Comparison of ENCODE assay signal across 9 mouse cellular contexts in the genomic region with DNA sequence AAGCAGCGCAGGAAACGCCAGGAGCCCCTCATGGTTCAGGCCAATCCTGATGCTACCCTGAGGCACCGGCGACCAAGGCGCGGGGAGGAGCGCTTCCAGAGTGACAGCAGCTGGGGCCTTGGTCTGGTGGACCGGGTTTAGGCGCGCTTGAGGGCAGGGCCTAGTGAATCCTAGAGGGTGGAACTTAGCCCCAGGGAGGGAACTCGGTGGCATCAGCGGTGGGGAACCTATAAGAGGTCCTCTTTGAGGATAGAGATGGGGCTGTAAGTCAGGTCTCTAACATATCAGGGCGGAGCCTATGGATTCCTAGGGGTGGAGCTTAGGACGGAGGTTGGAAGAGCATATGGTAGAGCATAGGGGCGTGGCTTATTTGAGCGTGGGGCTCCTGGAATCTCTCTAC. TPM values are rescaled to one million over a fixed set of nuclear protein-coding genes. Genes with fewer than 3 reads are reported as not detected.
DNase-seq lines count a peak whose midpoint lies in the region; ATAC-seq lines count a peak whose summit lies in the region.
"Had no signal": no experiment of that assay in that cellular context is flagged by ENCODE, and none has a peak within 500 bp of the region (broad histone marks: within the 10 kb centered on the region; RNA-seq: fewer than 3 reads in every experiment).

No protein-coding gene starts in this region.

- H3K36me3 ChIP-seq in heart, embryonic 14.5 days (ENCODE audit: control insufficient read depth, insufficient read depth, low read length): no peaks in the 10 kb centered on the region
- H3K36me3 ChIP-seq in limb, embryonic 11.5 days (ENCODE audit: control insufficient read depth, insufficient read depth, low read length): no peaks in the 10 kb centered on the region

- H3K4me3 ChIP-seq in heart, embryonic 14.5 days (ENCODE audit: control insufficient read depth in 1 of 2, insufficient read depth in 1 of 2, low read depth in 1 of 2, low read length in 2 of 2): no peak overlapping the region
- no peak overlapping the region for H3K4me3 ChIP-seq in limb, embryonic 11.5 days (ENCODE audit: low read depth, low read length)

- no peaks in the 10 kb centered on the region for H3K9me3 ChIP-seq in heart, embryonic 14.5 days (ENCODE audit: control insufficient read depth, low read length)
- no peaks in the 10 kb centered on the region for H3K9me3 ChIP-seq in limb, embryonic 11.5 days (ENCODE audit: control insufficient read depth, low read length)

- H3K4me1 ChIP-seq in heart, embryonic 14.5 days (ENCODE audit: control insufficient read depth in 2 of 2, insufficient read depth in 2 of 2, low read length in 2 of 2): peaks cover 4 to 6% of the 10 kb centered on the region in 2 experiments; a peak in 3 of 4 replicates
- H3K4me1 ChIP-seq in limb, embryonic 11.5 days (ENCODE audit: control insufficient read depth, insufficient read depth, low read length): no peaks in the 10 kb centered on the region

- H3K9ac ChIP-seq in heart, embryonic 14.5 days (ENCODE audit: low read length): peak overlapping the region; percentile 16; the same call in 1 of the 2 replicates
- H3K9ac ChIP-seq in limb, embryonic 11.5 days (ENCODE audit: low read length): no peak overlapping the region

- no peak for DNase-seq in heart, adult 11 months
- peak; percentile 46 for DNase-seq in thymus, postnatal 0 days (ENCODE audit: low spot score)
- no peak for DNase-seq in thymus, postnatal 25 days
- peak; percentile 38 for DNase-seq in limb, embryonic 11.5 days (ENCODE audit: low spot score)
- no peak for DNase-seq in right cerebral cortex, postnatal 36 days (ENCODE audit: low spot score in 2 of 2)
- no peak for DNase-seq in gastrocnemius, postnatal 4 days (ENCODE audit: low spot score in 2 of 2)
- DNase-seq in gastrocnemius, adult 8-10 months (ENCODE audit: low spot score in 2 of 2): no peak

- no peaks in the 10 kb centered on the region for H3K27me3 ChIP-seq in heart, embryonic 14.5 days (ENCODE audit: control insufficient read depth, insufficient read depth, low read length)
- H3K27me3 ChIP-seq in limb, embryonic 11.5 days (ENCODE audit: control insufficient read depth, insufficient read depth, low read length): no peaks in the 10 kb centered on the region

- 0 out of 2 replicates have a peak, but pooled peaks have one; percentile 24 for ATAC-seq in heart, embryonic 14.5 days (ENCODE audit: insufficient number of reproducible peaks, insufficient read depth, low FRiP score, low read depth)
- ATAC-seq in limb, embryonic 11.5 days (ENCODE audit: insufficient number of reproducible peaks, low FRiP score, low TSS enrichment, low read depth): no peak

- peak overlapping the region; percentile 8 to 19; a peak in 1 of 4 replicates for H3K27ac ChIP-seq in heart, embryonic 14.5 days (replicated peaks in 1 of 2; ENCODE audit: control insufficient read depth in 1 of 2, insufficient read depth in 1 of 2, low read depth in 2 of 2, low read length in 2 of 2)
- no peak overlapping the region for H3K27ac ChIP-seq in limb, embryonic 11.5 days (replicated peaks; ENCODE audit: low read depth, low read length)

- 16% methylated on average over 16 of the region's 16 CpGs for WGBS in heart, embryonic 14.5 days
- 24% methylated on average over 16 of the region's 16 CpGs for WGBS in limb, embryonic 11.5 days

- peak overlapping the region; percentile 47 for H3K4me2 ChIP-seq in heart, embryonic 14.5 days (ENCODE audit: low read length)
- no peak overlapping the region for H3K4me2 ChIP-seq in limb, embryonic 11.5 days (ENCODE audit: low read depth, severe bottlenecking)

RNA-seq across cellular contexts. Expression of gene Nucb1, which starts 5.2 kb away (rescaled TPM):
- polyA plus RNA-seq in heart, embryonic 14.5 days (2014; fragmentation: Nextera tagmentation; extraction: Ambion mirVana): 159 and 160 TPM in 2 replicates
- 110 and 111 TPM in 2 replicates for polyA plus RNA-seq in thymus, postnatal 0 days (2015; fragmentation: Nextera tagmentation; extraction: Ambion mirVana)
- 116 and 122 TPM in 2 replicates for polyA plus RNA-seq in limb, embryonic 11.5 days (2014; fragmentation: Nextera tagmentation; extraction: Ambion mirVana)
- total RNA-seq in gastrocnemius, postnatal 4 days (2021): 100 to 1,000 TPM; 182 to 199 TPM
- 10 to 100 TPM; 51.1 to 66.1 (median 56.8) TPM for total RNA-seq in gastrocnemius, adult 8-10 months (2022)

RNA-seq across cellular contexts. Expression of gene Ppp1r15a, which starts 10.6 kb away (rescaled TPM):
- polyA plus RNA-seq in heart, embryonic 14.5 days (2014; fragmentation: Nextera tagmentation; extraction: Ambion mirVana): 20.5 and 23.3 TPM in 2 replicates
- 16.2 and 17.2 TPM in 2 replicates for polyA plus RNA-seq in thymus, postnatal 0 days (2015; fragmentation: Nextera tagmentation; extraction: Ambion mirVana)
- 19.5 and 21.9 TPM in 2 replicates for polyA plus RNA-seq in limb, embryonic 11.5 days (2014; fragmentation: Nextera tagmentation; extraction: Ambion mirVana)
- 10 to 100 TPM; 22.7 to 23.5 TPM for total RNA-seq in gastrocnemius, postnatal 4 days (2021)
- 10 to 100 TPM; 19.6 to 34.3 (median 29.4) TPM for total RNA-seq in gastrocnemius, adult 8-10 months (2022)

RNA-seq across cellular contexts. Expression of gene Plekha4, which starts 10.7 kb away (rescaled TPM):
- 0.80 and 1.2 TPM in 2 replicates for polyA plus RNA-seq in heart, embryonic 14.5 days (2014; fragmentation: Nextera tagmentation; extraction: Ambion mirVana)
- 3.3 and 4.6 TPM in 2 replicates for polyA plus RNA-seq in thymus, postnatal 0 days (2015; fragmentation: Nextera tagmentation; extraction: Ambion mirVana)
- 0.52 and 0.64 TPM in 2 replicates for polyA plus RNA-seq in limb, embryonic 11.5 days (2014; fragmentation: Nextera tagmentation; extraction: Ambion mirVana)
- 10 to 100 TPM; 17.1 to 20.3 TPM for total RNA-seq in gastrocnemius, postnatal 4 days (2021)
- total RNA-seq in gastrocnemius, adult 8-10 months (2022): 1 to 10 TPM; 1.4 to 5.4 (median 4.6) TPM

RNA-seq across cellular contexts. Expression of gene Dhdh, which starts 26.8 kb away (rescaled TPM):
- 5.2 and 5.7 TPM in 2 replicates for polyA plus RNA-seq in heart, embryonic 14.5 days (2014; fragmentation: Nextera tagmentation; extraction: Ambion mirVana)
- 1.1 and 1.5 TPM in 2 replicates for polyA plus RNA-seq in thymus, postnatal 0 days (2015; fragmentation: Nextera tagmentation; extraction: Ambion mirVana)
- 3.3 and 4.3 TPM in 2 replicates for polyA plus RNA-seq in limb, embryonic 11.5 days (2014; fragmentation: Nextera tagmentation; extraction: Ambion mirVana)
- 1 to 10 TPM; 8.3 TPM for total RNA-seq in gastrocnemius, postnatal 4 days (2021)
- total RNA-seq in gastrocnemius, adult 8-10 months (2022): 10 to 100 TPM; 22.2 to 29.9 (median 27.6) TPM

RNA-seq across cellular contexts. Expression of gene Gm45808, which starts 28.8 kb away (rescaled TPM):
- polyA plus RNA-seq in heart, embryonic 14.5 days (2014; fragmentation: Nextera tagmentation; extraction: Ambion mirVana): not detected in 2 replicates
- polyA plus RNA-seq in thymus, postnatal 0 days (2015; fragmentation: Nextera tagmentation; extraction: Ambion mirVana): not detected in 2 replicates
- polyA plus RNA-seq in limb, embryonic 11.5 days (2014; fragmentation: Nextera tagmentation; extraction: Ambion mirVana): not detected in 2 replicates
- 1 to 10 TPM; 3.8 to 5.4 TPM for total RNA-seq in gastrocnemius, postnatal 4 days (2021)
- 10 to 100 TPM in 3 of 4 experiments, 1 to 10 TPM in 1; 9.7 to 19.4 (median 11.8) TPM for total RNA-seq in gastrocnemius, adult 8-10 months (2022)
- polyA plus RNA-seq: neural tube, embryonic 14.5 days had no signal

Comparison
In these comparisons a context has a peak if more than half of its experiments do, and no peak if none do; other contexts are left out.
1. DNase-seq: peak in thymus, postnatal 0 days (single experiment) and limb, embryonic 11.5 days (single experiment); none in heart, adult 11 months (single experiment), thymus, postnatal 25 days (single experiment), right cerebral cortex, postnatal 36 days (0 of 2), gastrocnemius, postnatal 4 days (0 of 2) and gastrocnemius, adult 8-10 months (0 of 2).